Mouse (Mus musculus) erythroid progenitor cell, adult 5-6 weeks (primary cell): ENCODE data around the gene Syngap1. TPM values are rescaled to one million over a fixed set of nuclear protein-coding genes. Genes with fewer than 3 reads are reported as not detected.
"Not testable (repeated sequence)": the region's sequence is repeated elsewhere in the genome, so short reads cannot be mapped to it uniquely, and the experiment has no call there.

ENCODE experiments used
- ATAC-seq: replicated peaks from 2 replicates; pipeline ENCODE4 v1.8.0; 2016; ENCODE audit warnings: moderate number of reproducible peaks, mild to moderate bottlenecking, moderate TSS enrichment, inconsistent platforms; ENCODE audit not compliant: poor library complexity, low FRiP score, severe bottlenecking
- total RNA-seq, 2 experiments: library from RNA; stranded (forward) in 1 of 2; stranded (reverse) in 1 of 2; fragments of 150-400 nt in 1 of 2; fragments of 186-747, 209-891 nt in 1 of 2; gene quantifications; 2 replicates each; pipeline versions ENCODE4 v1.2.3 to v1.2.4; 2015 to 2017; ENCODE audit warnings: low replicate concordance in 2 of 2

Gene Syngap1
- total RNA-seq, 2 experiments from 2014 or later, result 3.8 to 14.4 TPM

- no peak for ATAC-seq
Measured at GRCm38 (mm10) chr17:26951952-26952877, 11.2 kb downstream of the Syngap1 start.

GRCm38 (mm10) chr17:26953201-26953600 is 12.1 kb downstream of the Syngap1 start:
- no peak for ATAC-seq

DNA sequence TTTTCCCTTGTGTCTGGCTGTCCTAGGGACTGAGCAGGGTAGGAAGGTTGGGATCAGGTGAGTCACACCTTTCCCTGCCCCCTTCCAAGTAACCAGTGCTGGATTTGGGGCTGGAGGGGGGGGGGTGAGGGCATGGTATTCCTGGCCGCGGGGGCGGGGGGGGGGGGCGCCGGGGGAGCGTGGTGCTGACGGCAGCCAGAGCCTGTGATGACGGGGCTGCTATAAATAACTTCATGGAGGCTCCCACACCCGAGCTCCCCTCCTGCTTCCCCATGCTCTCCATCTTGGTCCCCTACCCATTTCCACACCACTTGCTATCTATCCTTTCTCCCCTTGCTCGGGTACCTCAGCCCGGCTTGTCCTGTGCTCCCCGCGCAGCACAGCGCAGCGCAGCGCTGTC is 12.7 kb downstream of the Syngap1 start:
- ATAC-seq, result no peak

GRCm38 (mm10) chr17:26956309-26956708 is 15.3 kb downstream of the Syngap1 start:
- peak; percentile 44 for ATAC-seq

DNA sequence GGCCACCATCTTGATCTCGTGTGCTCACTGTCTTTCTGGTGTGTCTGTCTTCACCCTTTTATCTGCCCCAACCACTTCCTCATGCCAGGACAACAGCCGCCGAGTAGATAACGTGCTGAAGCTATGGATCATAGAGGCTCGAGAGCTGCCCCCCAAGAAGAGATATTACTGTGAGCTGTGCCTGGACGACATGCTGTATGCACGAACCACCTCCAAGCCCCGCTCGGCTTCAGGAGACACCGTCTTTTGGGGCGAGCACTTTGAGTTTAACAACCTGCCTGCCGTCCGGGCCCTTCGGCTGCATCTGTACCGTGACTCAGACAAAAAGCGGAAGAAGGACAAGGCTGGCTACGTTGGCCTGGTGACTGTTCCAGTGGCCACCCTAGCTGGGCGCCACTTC is 15.8 kb downstream of the Syngap1 start:
- peak; percentile 88 for ATAC-seq

DNA sequence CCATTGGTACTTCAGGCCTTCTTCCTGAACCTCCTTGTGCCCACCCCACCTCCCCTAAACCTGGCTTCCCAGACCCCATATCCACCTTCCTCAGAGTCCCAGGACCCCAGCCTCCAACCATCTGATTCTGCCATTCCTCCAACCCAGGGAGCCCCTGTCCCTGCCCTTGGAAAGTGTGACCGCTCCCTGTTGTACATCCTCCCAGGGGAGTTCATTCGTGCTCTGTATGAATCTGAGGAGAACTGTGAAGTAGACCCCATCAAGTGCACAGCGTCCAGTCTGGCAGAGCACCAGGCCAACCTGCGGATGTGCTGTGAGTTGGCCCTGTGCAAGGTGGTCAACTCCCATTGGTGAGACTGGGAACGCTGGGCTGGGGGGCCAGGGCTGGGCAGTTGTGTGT is 16.8 kb downstream of the Syngap1 start:
- no peak for ATAC-seq

- ATAC-seq, result no peak
Measured at GRCm38 (mm10) chr17:26958880-26959279, 17.8 kb downstream of the Syngap1 start.

DNA sequence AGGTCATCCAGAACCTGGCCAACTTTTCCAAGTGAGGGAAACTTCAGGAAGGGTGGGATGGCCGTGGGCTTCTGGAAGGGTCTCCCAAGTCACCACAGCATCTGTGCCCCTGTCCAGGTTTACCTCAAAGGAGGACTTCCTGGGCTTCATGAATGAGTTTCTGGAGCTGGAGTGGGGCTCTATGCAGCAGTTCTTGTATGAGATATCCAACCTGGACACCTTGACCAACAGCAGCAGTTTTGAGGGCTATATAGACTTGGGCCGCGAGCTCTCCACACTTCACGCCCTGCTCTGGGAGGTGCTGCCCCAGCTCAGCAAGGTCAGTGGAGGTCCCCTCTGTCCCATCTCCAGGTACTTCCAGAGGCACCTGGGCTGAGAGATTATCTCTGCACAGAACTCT is 18.8 kb downstream of the Syngap1 start:
- no peak for ATAC-seq

GRCm38 (mm10) chr17:26961572-26962240 is 20.7 kb downstream of the Syngap1 start:
- ATAC-seq, result no peak

DNA sequence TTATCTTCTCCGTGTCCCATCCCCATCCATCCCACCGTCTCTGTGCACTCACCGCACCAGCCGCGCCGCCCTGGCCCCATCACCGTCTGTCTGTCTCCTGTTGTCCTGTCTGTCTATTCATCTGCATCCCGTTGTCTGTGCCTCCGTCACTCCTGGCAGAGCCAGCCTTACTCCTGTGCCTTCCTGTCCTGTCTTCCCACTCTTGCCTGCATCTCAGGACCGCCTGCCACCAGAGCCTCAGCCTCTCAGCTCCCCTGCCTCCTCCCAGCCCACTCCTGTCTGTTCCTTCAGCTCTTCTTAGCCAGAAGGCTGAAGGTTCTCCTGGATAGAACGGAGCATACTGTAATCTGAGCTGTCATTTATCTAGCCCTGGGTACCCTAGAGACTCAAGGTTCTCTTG is 25.9 kb downstream of the Syngap1 start:
- ATAC-seq, result no peak

DNA sequence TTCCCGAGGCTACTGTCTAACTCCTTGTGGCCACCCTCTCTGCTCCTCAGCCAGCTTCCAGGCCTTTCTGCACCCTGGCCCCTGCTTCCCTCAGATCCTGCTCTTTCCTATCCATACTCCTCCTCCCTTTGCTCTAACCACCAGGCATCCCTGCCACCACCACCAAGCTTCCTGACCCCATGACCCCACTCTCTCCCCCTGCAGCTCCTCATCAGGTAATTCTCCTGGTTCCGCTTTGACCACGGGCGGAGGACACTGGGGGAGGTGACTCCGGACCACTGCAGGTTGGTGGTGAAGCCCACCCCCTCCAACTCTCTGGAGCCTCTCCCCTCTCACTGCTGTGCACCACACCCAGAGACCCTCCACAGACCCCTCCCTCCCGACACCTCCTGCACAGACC is 26.4 kb downstream of the Syngap1 start:
- ATAC-seq, result no peak

GRCm38 (mm10) chr17:26968200-26968611 is 27.2 kb downstream of the Syngap1 start:
- ATAC-seq, result no peak

- ATAC-seq, result no peak
Measured at GRCm38 (mm10) chr17:26969257-26969656, 28.2 kb downstream of the Syngap1 start.

- ATAC-seq, result no peak
Measured at GRCm38 (mm10) chr17:26970221-26970620, 29.2 kb downstream of the Syngap1 start.

DNA sequence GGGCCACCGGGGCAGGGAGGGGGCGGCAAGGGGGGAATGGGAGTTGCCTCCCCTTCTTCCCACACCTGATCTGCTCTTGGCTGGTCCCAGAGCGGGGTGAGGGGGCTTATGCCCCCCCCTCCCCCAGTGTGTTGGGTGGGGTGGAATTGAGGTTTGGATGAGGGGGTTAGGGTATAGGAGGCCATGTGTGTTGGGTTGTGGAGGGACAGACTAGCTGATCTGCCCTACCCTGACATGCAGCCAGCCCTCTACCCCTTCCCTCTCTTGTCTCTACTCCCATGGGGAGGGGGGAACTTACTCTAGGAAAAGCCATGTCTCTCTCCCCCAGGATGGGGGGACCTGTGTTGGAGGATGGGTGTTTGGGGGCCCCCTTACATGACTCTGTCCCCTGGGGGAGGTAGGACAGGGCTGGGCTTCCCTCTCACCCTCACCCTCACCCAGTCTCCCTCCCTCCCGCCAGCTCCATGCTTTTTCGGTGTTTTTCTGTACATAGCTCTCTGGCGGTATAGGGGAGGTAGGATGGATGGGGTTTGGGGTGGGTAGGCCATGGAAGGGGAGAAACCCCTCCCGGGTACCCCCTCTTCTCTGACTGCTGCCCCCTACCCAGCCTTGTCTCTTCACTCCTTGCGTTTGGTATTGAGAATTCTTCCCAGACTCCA is 30.3 kb downstream of the Syngap1 start:
- no peak for ATAC-seq

GRCm38 (mm10) chr17:26972107-26972506 is 31.1 kb downstream of the Syngap1 start:
- ATAC-seq, result no peak

DNA sequence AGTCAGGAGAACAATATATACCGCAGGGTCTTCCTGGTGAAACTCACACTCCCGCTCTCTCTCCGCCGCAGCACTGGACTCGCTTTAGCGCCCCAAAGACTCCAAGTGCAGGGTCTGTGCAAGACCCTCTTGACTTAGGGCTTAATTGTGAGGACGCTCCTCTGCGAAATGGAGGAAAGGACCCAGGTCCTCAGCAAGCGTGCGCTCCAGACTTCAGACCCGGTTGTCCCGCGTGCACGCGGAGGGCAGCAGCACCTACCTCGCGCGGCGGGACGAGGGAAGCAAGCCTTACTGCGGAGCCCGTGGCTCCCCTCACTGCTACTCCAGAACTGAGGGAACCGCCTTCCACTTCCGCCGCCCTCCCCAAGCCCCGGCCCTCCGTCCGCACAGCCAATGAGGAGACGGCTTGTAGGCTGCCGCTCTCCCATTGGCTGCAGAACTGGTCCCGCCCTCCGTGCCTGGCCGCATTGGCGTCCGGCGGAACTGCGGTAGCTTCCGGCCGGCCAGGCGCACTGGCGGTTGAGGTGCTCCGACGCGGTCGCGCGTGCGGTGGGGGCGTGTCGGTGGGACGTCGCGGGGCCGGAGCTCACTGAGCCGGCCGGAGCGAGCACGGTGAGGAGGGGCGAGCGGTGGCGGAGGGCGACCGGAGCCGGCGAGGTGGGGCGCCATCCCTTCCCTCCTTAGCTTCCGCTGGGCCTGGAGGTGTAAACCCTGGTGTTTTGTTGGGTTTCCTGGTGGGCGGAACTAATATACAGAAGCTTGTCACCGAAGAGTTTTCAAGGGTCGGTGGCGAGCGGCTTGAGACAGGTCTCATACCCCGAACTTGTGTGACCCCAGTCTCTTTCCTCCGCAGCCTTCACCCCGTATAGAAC is 31.9 kb downstream of the Syngap1 start, which contains the start of gene Zbtb9:
Gene Zbtb9, plus strand, starts transcription at position 465 of the 872 bp plus-strand sequence.
- peak; percentile 99 for ATAC-seq

DNA sequence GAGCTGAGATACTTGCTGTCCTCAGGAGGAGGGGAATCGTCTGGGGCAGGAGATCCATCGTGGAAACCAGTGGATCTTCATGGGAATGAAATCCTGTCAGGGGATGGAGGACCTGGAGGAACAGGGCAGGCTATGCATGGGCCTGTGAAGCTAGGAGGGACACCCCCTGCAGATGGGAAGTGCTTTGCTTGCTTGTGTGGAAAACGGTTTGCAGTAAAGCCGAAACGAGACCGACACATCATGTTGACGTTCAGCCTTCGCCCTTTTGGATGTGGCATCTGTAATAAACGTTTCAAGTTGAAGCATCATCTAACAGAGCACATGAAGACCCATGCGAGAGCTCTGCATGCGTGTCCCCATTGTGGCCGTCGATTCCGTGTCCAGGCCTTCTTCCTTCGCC is 33.5 kb downstream of the Syngap1 start:
- no peak for ATAC-seq

DNA sequence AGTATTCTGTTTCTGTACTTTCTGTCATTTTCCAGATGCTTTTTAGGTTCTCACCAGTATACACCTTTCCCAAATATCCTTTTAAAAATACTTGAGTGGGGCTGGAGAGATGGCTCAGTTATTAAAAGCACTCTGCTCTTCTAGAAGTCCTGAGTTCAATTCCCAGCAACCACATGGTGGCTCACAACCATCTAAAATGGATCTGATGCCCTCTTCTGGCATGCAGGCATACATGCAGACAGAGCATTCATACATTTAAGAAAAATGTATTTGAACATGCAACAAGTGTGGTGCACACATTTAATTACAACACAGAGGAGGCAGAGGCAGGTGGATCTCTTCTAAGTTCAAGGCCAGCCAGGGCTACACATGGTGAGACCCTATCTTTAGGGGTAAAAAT is 34.4 kb downstream of the Syngap1 start:
- ATAC-seq, result no peak

GRCm38 (mm10) chr17:26977354-26977753 is 36.3 kb downstream of the Syngap1 start:
- ATAC-seq, result not testable (repeated sequence)
